Mouse (Mus musculus) WW6 (cell line): ENCODE results near the gene Nom1.

Experiments used
- DNase-seq: peaks from one replicate; pipeline ENCODE4 v3.0.0-alpha.2; 2013; ENCODE audit warnings: low read depth, low spot score

The Nom1 gene

DNA sequence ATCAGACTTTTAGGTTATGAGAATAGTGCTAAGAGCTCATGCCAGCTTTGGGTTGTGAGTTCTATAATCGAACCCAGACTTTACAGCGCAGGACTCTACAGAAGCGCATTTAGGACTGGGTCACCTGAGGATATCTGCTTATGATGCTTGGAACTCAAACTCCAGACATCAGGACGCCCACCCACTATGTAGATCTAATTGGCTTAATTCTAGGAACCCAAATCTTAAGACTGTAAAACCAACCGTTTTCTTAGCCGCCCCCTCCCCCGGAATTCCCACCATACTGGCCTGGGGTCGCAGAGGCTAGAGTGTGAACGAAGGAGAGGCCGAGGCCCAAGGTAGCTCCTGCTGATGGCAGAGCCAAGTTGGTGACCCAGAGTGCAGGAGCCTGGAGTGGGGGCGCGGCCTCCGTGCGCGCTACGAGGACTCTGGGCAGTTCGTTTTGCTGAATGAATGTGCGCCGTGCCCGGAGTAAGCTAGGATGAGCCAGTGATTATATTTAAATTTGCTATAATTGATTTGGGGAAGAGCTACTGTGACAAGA, 36.5 kb downstream of the Nom1 start:
- no peak for DNase-seq

DNA sequence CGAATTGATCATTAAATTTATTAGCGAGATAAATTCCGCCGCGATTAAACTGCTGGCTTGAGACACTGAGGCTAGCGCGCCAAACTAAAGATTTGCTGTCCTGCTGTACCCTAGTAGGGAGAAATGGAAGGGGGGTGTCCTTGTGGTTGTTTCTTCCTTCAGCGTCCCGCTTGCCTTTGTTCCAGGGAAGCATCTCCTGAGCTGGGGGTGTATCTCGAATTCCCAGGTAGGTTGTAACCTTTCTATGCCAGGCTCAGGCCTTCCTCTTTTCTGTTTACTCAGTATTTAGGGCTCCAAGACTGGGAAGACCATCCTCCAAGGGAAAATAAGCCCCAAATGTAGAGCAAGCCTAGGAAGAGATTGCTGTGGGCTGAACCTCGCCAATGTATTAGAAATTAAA, 36.9 kb downstream of the Nom1 start:
- DNase-seq, result no peak

DNA sequence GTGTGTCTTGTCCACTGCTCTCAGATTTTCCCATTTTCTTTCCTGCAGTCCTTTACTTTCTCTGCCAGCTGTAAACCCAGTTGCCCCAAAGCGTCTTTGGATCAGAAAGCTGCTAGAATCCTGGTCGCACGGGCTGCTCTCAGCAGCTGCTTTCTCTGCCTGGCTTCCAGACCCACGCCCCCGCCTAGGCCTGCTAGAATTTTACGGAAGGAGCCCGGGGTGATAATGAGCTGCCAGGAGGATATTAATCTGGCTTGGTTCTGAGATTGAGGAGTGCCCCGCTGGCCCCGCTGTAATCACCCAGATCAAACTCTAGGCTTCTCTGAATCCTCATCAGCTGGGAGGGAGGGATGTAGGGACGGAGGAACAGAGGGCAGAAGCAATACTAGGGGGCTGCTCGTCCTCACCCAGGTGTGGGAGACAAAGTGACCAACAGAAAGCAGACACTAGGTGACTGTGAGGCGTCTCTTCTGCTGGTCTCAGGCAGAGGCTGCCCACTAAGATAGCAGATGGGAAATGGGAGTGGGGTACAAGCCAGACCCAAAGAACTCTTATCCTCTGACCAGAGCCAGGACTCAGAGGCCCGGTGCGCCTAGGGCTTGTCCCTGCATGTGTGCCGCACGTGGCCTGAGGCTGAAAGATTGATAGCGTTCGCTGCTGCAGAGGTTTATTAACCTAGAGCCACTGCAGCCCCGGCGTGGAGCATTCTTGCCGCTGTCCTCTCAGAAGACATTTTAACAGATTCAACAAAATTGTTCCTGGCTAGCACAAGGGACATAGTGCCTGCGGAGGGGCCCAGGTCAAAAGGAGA, 37.6 kb downstream of the Nom1 start:
- no peak for DNase-seq

DNA sequence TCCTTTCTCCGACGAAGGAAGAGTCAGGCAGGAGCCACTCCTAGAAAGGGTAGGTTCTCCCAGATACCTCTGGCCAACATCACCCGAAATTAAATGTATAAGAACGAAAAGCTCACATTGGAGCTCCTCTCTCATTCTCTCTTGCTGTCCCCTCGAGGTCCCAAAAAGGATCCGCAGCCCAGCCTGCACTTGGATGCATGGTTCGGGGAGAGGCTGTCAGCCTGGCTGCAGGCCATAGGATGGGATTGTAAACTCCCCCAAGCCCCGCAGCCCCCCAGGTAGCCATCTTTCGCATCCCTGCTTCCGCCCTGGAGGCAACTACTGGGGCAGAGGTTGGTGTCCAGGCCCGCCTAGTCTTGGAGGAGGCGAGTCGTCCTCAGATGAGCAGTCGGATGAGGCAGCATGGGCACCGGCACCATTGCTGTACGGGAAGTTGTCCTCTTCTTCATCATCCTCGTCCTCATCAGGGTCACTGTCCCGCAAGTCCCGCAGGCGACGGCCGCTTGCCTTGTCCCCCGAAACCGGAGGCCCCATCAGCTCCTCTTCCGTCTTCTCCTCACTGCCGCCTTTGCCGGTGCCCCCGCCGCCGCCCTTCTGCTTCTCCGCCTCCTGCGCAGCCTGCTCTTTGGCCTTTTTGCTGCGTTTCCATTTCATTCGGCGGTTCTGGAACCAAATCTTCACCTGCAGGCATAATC, 39.2 kb downstream of the Nom1 start:
- DNase-seq, result no peak

DNA sequence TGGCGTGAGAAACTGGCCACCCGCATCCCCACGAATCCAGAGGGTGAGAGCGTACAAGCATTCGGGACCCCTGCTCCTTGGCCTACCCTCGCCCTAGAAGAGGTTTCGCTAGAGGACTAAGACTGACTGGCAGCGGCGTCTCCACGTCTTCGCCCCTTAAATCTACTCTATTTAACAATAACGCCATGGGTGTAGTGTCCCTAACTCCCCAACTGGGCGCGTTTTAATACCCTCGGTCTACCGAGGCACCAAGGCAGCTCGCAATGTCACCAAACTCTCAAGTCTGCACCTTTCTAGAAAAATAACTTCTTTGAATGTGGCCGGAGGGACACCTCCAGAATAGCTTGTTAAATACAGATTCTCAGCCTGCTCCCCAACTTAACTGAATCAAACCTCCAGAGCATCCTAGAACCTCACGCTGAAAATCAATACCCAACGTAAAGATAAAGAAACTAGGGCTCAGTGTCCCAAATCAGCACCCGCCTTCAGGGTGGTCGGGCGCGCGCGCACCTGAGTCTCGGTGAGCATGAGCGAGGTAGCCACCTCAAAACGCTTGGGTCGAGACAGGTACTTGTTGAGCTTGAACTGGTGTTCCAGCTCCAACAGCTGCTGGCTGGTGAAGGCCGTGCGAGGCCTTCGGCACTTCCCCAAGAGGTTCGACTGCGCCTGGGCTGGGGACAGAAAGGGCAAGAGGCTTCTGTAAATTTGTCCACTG, 39.9 kb downstream of the Nom1 start:
- DNase-seq, result no peak

DNA sequence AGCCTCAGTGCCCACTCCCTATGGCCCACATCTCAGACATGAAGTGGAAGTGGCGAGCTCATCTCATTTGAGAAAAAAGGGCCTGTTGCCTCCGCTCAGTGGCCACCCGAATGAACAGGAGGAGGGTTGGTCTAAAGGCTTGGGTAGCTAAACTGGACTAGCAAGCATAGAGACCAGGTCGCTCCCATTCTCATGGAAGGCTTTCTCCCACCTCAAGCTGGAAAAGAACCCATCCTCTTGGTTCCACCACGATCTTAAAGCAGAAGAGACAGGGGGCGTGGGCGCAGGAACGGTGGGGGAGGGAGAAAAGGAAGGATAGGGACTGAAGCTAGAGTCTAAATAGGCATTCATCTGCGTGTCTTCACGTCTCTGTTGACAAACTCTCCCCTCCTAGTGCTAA, 40.6 kb downstream of the Nom1 start:
- no peak for DNase-seq

DNA sequence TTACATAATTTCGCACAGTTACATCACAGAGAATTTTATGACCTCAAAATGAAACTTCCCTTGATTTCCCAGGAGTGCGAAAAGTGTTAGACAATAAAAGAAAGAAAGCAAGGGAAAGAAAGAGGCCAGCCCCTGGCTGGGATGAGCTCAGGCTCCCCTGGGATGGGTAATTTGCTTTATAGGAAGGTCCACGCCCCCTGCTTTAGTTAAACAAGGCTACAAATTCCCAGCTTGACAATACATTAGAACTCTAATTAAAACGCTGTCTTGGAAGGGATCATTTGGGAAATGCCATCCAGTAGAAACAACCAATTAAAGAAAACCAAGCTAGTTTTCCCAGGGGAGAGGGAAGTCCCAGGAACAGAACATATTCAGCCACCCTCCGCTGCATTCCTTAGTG, 41.1 kb downstream of the Nom1 start:
- no peak for DNase-seq

DNA sequence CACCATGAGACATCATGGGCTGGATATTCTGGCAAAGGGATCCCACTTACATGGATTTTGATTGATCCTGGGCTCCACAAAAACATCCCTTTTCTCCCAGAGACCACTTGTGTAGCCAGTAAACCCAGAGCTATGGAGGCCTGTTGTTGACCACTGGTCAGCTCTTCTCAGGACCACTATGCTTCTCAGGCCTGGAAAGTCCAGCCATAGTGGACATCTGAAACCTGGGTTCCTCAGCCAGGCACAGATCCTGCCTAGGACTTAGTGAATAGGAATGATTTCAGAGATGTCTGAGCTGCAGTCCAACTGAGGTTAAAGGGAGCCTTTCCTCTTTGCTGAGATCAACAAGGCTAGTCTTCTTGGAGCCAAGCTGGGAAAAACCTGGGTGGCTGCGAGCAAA, 41.6 kb downstream of the Nom1 start:
- DNase-seq, result no peak

DNA sequence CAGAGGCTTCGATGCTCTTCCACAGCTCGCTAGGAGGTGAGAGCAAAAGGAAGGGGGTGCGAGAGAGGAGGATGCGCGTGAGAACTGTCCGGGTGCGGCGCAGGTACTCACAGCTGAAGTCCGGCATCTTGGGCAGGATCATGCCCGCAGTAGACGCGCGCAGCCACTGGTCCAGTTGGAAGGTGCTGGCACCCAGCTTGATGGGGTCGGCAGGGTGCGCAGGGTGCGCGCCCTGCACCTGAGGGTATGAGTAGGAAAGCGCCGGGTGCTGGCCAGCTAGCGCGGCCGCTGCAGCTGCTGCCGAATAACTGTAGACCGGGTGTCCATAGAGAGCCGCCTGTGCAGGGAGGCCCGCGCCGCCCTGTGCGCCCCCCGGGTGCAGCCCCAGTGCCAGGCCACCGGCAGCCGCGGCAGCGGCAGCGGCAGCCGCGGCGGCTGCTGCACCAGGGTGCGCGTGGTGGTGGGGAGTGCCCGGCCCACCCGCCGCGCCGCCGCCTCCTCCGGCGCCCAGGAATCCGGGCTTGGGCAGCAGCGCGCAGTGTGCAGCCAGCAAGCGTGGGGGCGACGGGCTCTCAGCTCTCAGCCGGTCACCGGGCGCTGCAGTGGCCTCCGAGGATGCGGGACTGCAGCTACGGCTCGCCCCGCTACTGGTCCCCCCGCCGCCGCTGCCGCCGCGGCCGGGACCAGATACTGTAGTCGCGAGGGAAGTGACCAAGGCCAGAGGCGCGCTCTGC, 43.2 kb downstream of the Nom1 start:
- no peak for DNase-seq

DNA sequence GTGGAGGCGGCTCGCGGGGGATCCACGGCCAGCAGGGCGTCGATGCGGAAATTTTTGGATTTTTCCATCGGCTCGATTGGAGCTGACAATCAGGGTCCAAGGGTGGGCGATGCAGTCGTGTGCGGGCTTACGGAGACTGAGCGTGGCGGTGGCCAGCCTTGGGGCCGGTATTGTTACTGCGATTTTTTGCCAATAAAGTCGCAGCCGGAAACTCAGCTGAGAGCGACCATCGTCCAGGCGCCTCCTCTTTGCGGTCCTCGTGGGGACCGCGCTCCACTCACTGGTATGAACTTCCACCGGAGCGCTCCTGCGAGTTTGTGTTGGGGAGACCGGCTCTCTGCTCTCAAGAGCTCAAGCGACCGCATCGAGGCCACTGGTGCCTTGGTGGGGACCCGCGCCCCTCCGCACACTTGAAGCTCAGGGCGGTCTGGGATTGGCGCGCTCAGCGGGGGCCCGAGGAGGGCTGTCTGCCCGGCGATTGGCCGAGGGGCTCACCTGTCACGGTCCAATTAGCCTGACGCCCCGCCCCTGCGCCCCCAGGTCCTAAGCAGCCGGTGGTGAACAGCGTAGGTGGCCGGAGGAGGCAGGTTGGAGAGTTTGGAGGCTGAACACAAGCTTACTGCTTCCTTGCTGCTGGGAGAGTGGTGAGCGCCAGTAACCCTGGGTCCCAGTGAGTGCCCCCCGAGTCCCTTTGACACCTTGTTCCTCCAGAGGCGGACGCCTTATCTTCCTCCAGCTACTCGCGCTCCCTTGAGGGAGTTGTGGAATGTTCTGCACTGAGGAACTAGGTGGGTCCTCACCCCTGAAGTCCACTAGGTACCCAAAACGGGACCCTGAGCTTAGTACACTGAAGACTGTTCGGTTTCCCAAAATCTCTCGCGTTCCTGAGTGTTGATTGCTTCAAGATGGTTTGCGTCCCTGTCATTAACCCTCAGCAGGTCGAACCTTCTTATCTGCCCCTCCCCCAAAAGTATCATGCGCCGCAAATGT, 44.0 kb downstream of the Nom1 start, which contains the start of gene Mnx1:
Gene Mnx1 (minus strand): TSS at position 263 of the 990 bp plus-strand sequence.
- DNase-seq, result peak; percentile 74

DNA sequence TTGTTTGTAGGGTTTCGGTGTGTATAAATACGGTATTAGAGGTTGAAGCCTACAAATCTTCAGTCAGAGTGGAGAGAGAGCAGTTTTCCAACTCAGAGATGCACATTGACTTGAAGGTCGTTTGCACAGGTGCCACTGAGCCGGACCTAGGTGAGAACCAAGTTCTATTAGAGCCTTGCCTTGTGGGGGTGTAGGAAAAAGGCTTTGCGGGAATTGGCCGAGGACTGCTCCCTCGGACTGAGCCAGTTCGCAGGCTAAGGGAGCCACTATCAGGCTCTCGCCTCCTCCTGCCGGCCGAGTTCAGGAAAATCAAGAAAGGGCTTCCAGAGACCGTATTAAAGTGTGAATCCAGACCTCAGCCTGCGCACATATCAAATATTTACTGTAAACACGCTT, 44.7 kb downstream of the Nom1 start:
- no peak for DNase-seq

DNA sequence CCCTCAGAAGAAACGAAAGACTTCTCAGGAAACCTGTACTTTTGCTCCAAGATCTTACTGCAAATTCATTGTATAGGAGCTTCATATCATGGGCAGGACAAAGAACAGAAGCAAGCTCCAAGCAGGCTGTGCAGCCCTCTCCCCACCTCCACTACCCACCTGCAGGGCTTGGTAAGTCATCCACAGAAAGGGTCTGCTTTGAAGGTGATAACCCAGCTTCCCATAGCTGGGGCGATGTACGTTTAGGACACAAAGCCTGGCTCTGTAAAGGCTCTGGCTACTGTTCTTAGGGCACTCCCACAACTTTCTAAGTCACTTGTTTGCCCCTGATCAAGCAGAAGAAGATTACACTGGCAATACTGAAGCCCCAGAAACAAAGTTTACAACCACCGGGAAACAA, 49.3 kb downstream of the Nom1 start:
- DNase-seq, result no peak

DNA sequence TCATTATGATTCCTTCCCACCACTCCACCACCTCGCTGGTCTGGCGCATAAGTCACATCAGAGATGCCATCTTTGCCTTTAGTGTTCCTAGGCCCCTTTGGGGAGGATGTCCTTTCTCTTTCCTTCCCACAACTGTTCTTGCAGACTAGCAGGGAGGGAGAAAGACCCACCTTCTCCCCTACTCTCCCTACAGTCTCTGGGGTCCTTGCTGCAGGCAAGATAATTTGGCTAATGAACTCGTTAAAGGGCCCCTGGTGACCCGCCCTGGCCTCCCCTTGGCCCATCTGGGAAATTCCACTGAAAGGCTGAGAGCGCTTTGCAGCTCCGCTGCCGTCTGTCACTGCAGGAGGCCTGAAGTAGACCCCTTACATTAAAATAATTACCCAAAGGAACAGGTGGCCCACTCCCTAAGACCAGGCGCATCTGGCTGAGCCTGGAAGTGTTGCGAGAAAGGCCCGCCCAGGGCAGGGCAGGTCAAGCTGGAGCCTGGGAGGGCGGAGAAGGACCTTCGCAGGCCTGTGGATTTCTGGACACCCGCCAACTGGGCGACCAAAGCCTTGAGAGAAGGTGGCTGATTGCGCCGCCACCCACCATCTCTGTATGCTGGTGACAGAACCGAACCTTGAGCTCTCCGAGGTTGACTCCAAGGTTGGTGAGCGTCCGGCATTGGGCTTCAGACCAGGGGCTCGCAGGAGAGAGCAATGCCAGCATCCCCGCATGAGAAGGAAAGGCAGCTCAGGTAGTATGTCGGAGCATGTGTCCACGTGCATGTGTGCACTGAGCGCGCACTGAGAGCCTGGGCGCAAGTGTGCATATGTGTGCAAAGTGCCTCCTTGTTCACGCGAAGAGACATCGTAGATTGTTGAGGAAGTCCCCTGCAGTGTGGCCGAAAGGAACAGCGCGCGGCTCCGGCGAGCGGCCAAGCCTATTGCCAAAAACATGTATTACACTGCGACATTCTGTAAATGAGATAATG, 50.8 kb downstream of the Nom1 start:
- DNase-seq, result no peak

DNA sequence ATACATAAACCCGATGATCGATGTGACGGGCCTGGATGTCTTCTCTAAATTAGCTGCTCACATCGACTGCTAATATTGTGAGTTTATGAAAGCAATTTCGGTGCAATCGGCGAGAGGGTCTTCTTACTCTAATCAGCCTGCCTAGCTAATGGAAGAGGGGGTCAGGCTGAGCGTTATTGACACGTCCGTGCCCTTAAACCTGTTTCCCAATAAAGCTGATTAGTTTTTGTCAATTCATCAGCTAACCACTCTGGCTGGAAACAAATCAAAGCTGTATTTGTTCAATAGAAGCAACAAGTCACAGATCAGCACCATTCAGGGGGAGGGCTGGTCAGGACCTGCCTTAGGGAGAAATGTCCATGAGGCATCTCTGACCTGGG, 51.5 kb downstream of the Nom1 start:
- DNase-seq, result no peak

DNA sequence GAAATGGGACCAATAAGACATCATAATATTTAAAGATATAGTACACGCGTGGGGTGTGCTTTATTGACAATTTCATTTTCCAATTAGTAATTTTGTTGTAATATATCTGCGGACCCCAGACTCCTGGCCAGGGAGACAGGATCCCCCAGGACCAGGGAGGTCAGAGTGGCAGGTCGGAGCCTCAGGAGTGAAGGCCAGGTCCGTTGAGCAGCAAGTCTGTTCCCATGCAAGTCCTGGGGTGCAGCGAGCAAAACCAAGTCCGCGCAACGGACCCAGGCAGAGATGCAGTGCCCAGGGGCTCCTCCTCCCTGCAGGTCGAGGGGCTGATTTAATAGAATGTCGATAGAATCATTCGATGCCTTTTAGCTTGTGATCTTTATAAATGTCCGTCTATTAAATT, 52.9 kb downstream of the Nom1 start:
- DNase-seq, result no peak

DNA sequence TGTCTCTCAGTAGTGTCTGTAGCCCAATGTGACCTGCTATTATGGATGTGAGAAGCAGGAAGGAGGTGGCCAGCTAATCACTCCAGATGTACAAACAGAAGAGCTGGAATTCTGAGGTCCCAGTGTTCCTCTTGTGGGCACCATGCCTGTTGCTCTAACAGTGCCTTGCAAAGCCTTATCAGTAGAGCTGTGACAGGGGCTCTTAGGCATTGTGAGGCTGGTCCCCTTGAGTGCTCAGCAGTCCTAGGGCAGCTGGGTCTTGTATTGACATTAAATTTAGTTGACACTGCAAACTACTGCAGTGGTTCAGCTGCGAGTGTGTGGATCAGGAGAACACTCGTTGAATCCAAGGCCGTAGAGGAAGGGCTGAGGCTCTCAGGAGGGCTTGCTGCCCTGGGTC, 72.5 kb downstream of the Nom1 start:
- DNase-seq, result no peak
